Mouse (Mus musculus): ENCODE results near the gene Rap1a. TPM values are rescaled to one million over a fixed set of nuclear protein-coding genes. Genes with fewer than 3 reads are reported as not detected.

Rap1a gene
- total and polyA plus RNA-seq, 3 experiments = 17.7 to 121 (median 97.7) TPM

DNA sequence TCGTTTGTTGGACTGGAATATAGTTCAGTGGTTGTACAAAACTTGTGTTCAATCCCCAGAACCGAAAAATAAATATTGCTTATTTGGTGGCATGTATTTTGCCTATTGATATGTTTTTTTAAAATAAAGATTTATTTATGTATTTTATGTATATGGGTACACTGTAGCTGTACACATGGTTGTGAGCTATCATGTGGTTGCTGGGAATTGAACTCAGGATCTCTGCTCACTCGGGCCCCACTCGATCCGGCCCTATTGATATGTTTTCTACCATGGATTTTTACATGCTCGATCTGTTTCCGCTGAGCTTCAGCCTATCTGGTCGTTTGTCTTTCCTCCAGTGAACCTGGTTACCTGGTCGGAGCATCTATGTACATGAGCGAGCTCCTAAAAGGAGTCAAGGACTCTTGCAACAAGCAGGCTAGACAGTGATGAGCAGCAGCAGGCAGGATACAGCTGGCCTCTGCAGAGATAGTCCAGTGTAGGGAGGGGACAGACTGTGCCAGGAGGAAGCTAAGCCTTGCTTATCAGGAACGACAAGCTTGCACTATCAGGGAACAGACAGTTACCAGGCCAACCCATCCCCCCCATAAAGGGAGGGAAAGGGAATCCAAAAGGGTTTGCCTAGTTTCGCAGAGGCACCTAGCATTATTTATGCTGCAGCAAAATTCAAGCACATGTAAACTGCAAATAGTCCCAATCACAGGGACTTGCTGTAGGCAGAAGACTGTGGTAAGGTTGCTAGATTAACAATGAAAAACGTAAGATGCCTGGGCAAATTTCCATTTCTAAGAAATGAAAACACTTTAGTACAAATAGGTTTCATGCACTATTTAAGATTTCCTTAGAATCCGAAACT, 7.3 kb upstream of the Rap1a start:
- ATAC-seq (ENCODE audit: extremely low read depth, insufficient number of reproducible peaks, low FRiP score, poor library complexity, severe bottlenecking) (peak; percentile 100), DNase-seq (ENCODE audit: low spot score) (peak; percentile 63)
- no peaks in the 10 kb centered on the region for H3K27me3 ChIP-seq (ENCODE audit: insufficient read depth, low read length)
- H3K4me3 ChIP-seq (ENCODE audit: low read depth, low read length) = peak overlapping the region; percentile 54; the same call in 1 of the 2 replicates
- peaks cover 70% of the 10 kb centered on the region for H3K4me1 ChIP-seq (ENCODE audit: insufficient read depth, low read depth, low read length)
- TF ChIP-seq TAL1 (conservative IDR thresholded peaks at IDR 0.05; ENCODE audit: low read depth, low read length) (peak; percentile 92), GATA1 (IDR thresholded peaks at IDR 0.05; ENCODE audit: borderline replicate concordance, low read length) (no peak), GATA2 (IDR thresholded peaks at IDR 0.05; ENCODE audit: borderline replicate concordance, low read depth, low read length) (peak; percentile 64; the same call in 1 of the 2 replicates)
- no peaks in the 10 kb centered on the region for H3K9me3 ChIP-seq (replicated peaks)
- no peaks in the 10 kb centered on the region for H3K36me3 ChIP-seq (replicated peaks)

DNA sequence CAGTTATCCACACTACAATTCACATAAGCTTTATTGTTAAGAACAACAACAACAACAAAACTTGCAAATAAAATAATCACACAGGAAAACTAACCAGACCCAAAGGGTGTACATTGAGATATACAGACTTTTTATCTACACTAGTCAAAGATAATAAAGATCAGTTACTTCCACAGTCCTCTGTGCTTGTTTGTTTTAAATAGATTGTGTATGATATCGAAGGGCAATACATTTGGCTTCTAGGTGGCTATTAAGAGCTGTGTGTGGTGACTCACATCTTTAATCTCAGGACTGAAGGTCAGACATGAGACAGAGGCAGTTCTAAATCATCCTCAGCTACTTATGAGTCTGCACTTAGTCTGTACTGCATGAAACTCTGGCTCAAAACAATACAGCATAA, 6.5 kb upstream of the Rap1a start:
- Histone ChIP-seq H3K4me3 (ENCODE audit: low read depth, low read length) (no peak overlapping the region; the same call in 1 of the 2 replicates), H3K36me3 (replicated peaks) (no peaks in the 10 kb centered on the region), H3K27me3 (ENCODE audit: insufficient read depth, low read length) (no peaks in the 10 kb centered on the region), H3K4me1 (ENCODE audit: insufficient read depth, low read depth, low read length) (peaks cover 71% of the 10 kb centered on the region), H3K9me3 (replicated peaks) (no peaks in the 10 kb centered on the region)
- TF ChIP-seq TAL1 (conservative IDR thresholded peaks at IDR 0.05; ENCODE audit: low read depth, low read length) (0 out of 2 replicates have a peak, but pooled peaks have one; percentile 6), GATA2 (IDR thresholded peaks at IDR 0.05; ENCODE audit: borderline replicate concordance, low read depth, low read length) (no peak)
- ATAC-seq (ENCODE audit: extremely low read depth, insufficient number of reproducible peaks, low FRiP score, poor library complexity, severe bottlenecking) (peak; percentile 37; the same call in 1 of the 2 replicates), DNase-seq (ENCODE audit: low spot score) (no peak)

DNA sequence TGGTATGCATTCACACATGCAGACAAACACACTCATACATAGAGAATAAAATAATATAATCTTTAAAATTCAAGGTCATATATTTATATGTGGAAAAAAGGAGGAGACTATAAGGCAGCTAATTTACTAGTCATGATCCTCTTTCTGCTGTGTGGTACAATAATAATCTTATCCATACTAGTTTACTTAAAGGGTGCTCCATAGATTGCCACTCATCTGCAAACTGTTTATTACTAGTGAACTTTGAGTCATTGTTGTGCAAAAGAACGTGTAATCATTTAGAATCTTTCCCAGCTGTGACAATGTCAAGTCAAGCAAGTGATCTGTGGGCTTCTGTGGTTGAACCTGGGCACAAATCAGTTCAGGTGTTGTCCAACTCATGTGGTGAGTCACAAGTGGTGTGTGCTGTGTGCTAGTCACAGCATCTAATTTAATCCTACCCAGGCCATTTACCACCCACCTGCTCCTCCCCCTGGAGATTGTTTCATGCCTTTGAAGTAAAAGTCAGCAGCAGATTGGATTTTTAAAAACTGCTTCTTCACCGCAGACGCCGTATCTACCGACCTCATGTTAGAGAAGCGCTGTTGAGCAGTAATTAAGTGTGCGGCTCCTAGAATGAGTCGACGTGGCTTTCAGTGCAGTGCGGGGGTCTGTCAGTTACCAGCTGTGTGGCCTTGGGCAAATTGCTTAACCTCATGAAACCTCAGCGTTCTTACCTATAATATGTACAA, 5.5 kb upstream of the Rap1a start:
- Histone ChIP-seq H3K9me3 (replicated peaks) (no peaks in the 10 kb centered on the region), H3K4me3 (ENCODE audit: low read depth, low read length) (no peak overlapping the region), H3K36me3 (replicated peaks) (no peaks in the 10 kb centered on the region), H3K27me3 (ENCODE audit: insufficient read depth, low read length) (no peaks in the 10 kb centered on the region), H3K4me1 (ENCODE audit: insufficient read depth, low read depth, low read length) (peaks cover 73% of the 10 kb centered on the region)
- no peak for TF ChIP-seq GATA2 (IDR thresholded peaks at IDR 0.05; ENCODE audit: borderline replicate concordance, low read depth, low read length)
- no peak for TF ChIP-seq TAL1 (conservative IDR thresholded peaks at IDR 0.05; ENCODE audit: low read depth, low read length)
- TF ChIP-seq POLR2AphosphoS5 (IDR thresholded peaks at IDR 0.05; ENCODE audit: insufficient replicate concordance, low read depth, low read length) = no peak
- no peak for TF ChIP-seq GATA1 (IDR thresholded peaks at IDR 0.05; ENCODE audit: borderline replicate concordance, low read length)
- no peak for TF ChIP-seq CTCF (IDR thresholded peaks at IDR 0.05; ENCODE audit: low read depth, low read length)
- DNase-seq (ENCODE audit: low spot score) = no peak
- no peak for ATAC-seq (ENCODE audit: extremely low read depth, insufficient number of reproducible peaks, low FRiP score, poor library complexity, severe bottlenecking)

DNA sequence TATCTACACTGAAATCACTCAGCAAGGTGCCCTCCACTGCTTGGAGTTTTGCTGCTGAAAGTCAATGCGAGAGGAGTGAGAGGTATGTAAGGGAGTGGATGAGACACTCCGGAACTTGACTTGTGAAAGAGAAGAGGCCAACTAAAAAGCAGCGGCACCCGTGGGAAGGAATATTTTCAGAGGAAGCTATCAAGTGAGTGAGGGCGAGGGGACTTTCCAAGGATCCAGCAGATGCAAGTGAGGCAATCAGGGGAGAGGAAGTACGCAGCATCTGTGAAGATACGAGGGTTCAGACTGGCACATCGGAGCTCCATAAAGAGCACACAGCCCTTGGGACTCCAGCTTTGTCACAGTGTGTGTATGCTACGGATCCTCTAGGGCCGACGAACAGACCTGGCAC, 2.5 kb upstream of the Rap1a start:
- Histone ChIP-seq H3K27me3 (ENCODE audit: insufficient read depth, low read length) (no peaks in the 10 kb centered on the region), H3K4me3 (ENCODE audit: low read depth, low read length) (no peak overlapping the region), H3K36me3 (replicated peaks) (peaks cover 2% of the 10 kb centered on the region), H3K4me1 (ENCODE audit: insufficient read depth, low read depth, low read length) (peaks cover 69% of the 10 kb centered on the region), H3K9me3 (replicated peaks) (no peaks in the 10 kb centered on the region)
- TF ChIP-seq GATA1 (IDR thresholded peaks at IDR 0.05; ENCODE audit: borderline replicate concordance, low read length) (no peak), GATA2 (IDR thresholded peaks at IDR 0.05; ENCODE audit: borderline replicate concordance, low read depth, low read length) (no peak), TAL1 (conservative IDR thresholded peaks at IDR 0.05; ENCODE audit: low read depth, low read length) (no peak), CTCF (IDR thresholded peaks at IDR 0.05; ENCODE audit: low read depth, low read length) (no peak), POLR2AphosphoS5 (IDR thresholded peaks at IDR 0.05; ENCODE audit: insufficient replicate concordance, low read depth, low read length) (no peak)
- ATAC-seq (ENCODE audit: extremely low read depth, insufficient number of reproducible peaks, low FRiP score, poor library complexity, severe bottlenecking) (no peak), DNase-seq (ENCODE audit: low spot score) (no peak)

DNA sequence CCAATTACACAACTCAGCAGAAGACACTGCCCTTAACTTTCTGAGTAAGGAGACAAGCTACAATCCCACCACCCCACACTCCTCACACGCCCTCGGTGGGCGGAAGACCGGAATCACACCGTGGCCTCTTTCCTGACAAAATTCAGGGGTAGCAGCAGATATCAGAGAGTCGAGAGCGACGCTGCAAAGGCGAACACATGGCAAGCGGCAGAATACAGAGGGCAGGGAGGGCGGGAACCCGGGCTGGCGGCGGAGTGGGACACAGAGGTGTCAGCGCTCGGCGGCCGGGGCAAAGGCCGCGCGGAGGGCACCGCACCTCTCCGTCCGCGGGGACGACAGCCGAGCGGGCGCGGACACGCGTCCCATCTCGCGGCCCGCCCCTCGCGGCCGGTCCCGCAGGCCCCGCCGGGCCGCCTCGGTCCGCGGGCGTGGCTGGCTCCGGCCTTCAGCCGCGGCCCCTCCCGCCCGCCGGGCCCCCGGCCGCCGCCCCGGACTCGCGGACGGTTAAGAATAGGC, 403 bp downstream of the Rap1a start:
- H3K4me3 ChIP-seq (ENCODE audit: low read depth, low read length) = peak overlapping the region; percentile 93
- peaks cover 4% of the 10 kb centered on the region for H3K36me3 ChIP-seq (replicated peaks)
- peak; percentile 39 for DNase-seq (ENCODE audit: low spot score)
- ATAC-seq (ENCODE audit: extremely low read depth, insufficient number of reproducible peaks, low FRiP score, poor library complexity, severe bottlenecking) = peak; percentile 30; the same call in 1 of the 2 replicates
- peaks cover 68% of the 10 kb centered on the region for H3K4me1 ChIP-seq (ENCODE audit: insufficient read depth, low read depth, low read length)
- H3K27me3 ChIP-seq (ENCODE audit: insufficient read depth, low read length) = no peaks in the 10 kb centered on the region
- no peak for TF ChIP-seq GATA1 (IDR thresholded peaks at IDR 0.05; ENCODE audit: borderline replicate concordance, low read length)
- TF ChIP-seq TAL1 (conservative IDR thresholded peaks at IDR 0.05; ENCODE audit: low read depth, low read length) = no peak
- TF ChIP-seq POLR2AphosphoS5 (IDR thresholded peaks at IDR 0.05; ENCODE audit: insufficient replicate concordance, low read depth, low read length) = no peak
- no peak for TF ChIP-seq CTCF (IDR thresholded peaks at IDR 0.05; ENCODE audit: low read depth, low read length)
- no peak for TF ChIP-seq GATA2 (IDR thresholded peaks at IDR 0.05; ENCODE audit: borderline replicate concordance, low read depth, low read length)
- H3K9me3 ChIP-seq (replicated peaks) = no peaks in the 10 kb centered on the region

DNA sequence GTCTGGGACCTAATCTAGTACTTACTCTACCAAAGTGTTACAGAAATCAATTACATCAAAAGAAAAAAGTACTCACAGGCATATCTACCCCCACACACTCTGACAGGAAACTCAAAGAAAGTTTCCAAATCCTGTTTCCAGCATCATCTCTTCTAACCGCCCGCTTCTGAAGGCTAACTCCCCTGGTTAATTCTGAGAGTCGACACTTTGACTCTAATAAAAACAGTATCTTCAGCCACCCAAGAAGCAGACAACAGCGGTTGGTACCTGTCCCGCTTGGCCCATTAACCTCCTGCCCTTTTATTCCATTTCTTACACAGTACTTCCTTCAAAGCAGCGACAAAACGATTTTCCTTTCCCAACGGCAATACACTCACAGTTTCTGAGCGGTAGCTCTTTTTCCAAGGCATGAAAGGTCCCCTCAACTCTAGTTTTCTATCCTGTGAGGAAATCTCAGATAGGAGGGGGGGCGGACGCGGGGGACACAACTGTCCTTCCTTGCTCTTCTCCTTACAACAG, 921 bp downstream of the Rap1a start:
- no peak for DNase-seq (ENCODE audit: low spot score)
- no peak for ATAC-seq (ENCODE audit: extremely low read depth, insufficient number of reproducible peaks, low FRiP score, poor library complexity, severe bottlenecking)

More for the DNA sequence above, 921 bp downstream of the Rap1a start:
- Histone ChIP-seq H3K4me1 (ENCODE audit: insufficient read depth, low read depth, low read length) (peaks cover 68% of the 10 kb centered on the region), H3K36me3 (replicated peaks) (peaks cover 4% of the 10 kb centered on the region), H3K27me3 (ENCODE audit: insufficient read depth, low read length) (no peaks in the 10 kb centered on the region), H3K4me3 (ENCODE audit: low read depth, low read length) (peak overlapping the region; percentile 93), H3K9me3 (replicated peaks) (no peaks in the 10 kb centered on the region)
- TF ChIP-seq TAL1 (conservative IDR thresholded peaks at IDR 0.05; ENCODE audit: low read depth, low read length) = no peak
- TF ChIP-seq CTCF (IDR thresholded peaks at IDR 0.05; ENCODE audit: low read depth, low read length) = no peak
- TF ChIP-seq GATA1 (IDR thresholded peaks at IDR 0.05; ENCODE audit: borderline replicate concordance, low read length) = no peak
- TF ChIP-seq POLR2AphosphoS5 (IDR thresholded peaks at IDR 0.05; ENCODE audit: insufficient replicate concordance, low read depth, low read length) = no peak
- TF ChIP-seq GATA2 (IDR thresholded peaks at IDR 0.05; ENCODE audit: borderline replicate concordance, low read depth, low read length) = no peak
